Mouse (Mus musculus) neural tube, embryonic 11.5 days (tissue): ENCODE measurements at regions not wholly inside any gene's neighbourhood (a gene's known extent, or its start where the extent isn't known, plus 50 kb on each side); places are given as distances from the start of the nearest gene placed in this dataset.
A peak's percentile ranks its signal among the peaks of the same experiment; 100 is the strongest.

ENCODE experiments used
- ATAC-seq: fragments of 200-750 bp; cut with Nextera tagmentation; 2 replicates; pipeline ENCODE4 v1.8.0; 2017; ENCODE audit warnings: moderate number of reproducible peaks, mild to moderate bottlenecking, moderate TSS enrichment, moderate library complexity; ENCODE audit not compliant: insufficient read depth, low FRiP score, low TSS enrichment
- DNase-seq: peaks from one replicate; pipeline ENCODE4 v3.0.0-alpha.2; 2015; ENCODE audit warnings: low spot score
- H3K27ac ChIP-seq: fragments of 300-500 bp; sonication (generic); 2 replicates; pipeline ENCODE4 v1.5.1; 2014; ENCODE audit warnings: low read depth, mild to moderate bottlenecking, low read length
- H3K27me3 ChIP-seq: fragments of 300-500 bp; sonication (generic); 2 replicates; pipeline ENCODE4 v1.6.1; 2014; ENCODE audit warnings: mild to moderate bottlenecking, low read length, mixed read lengths; ENCODE audit not compliant: control insufficient read depth, insufficient read depth
- H3K36me3 ChIP-seq: fragments of 300-500 bp; sonication (generic); 2 replicates; pipeline ENCODE4 v1.6.1; 2014; ENCODE audit warnings: mild to moderate bottlenecking, low read length, moderate library complexity, mixed read lengths; ENCODE audit not compliant: control insufficient read depth, insufficient read depth
- H3K4me1 ChIP-seq: fragments of 300-500 bp; sonication (generic); 2 replicates; pipeline ENCODE4 v1.6.1; 2014; ENCODE audit warnings: low read length, mixed read lengths; ENCODE audit not compliant: control insufficient read depth, insufficient read depth
- H3K4me2 ChIP-seq: fragments of 300-500 bp; sonication (generic); 2 replicates; pipeline ENCODE4 v1.6.1; 2014; ENCODE audit warnings: low read depth, mild to moderate bottlenecking, moderate library complexity
- H3K4me3 ChIP-seq: fragments of 300-500 bp; sonication (generic); 2 replicates; pipeline ENCODE4 v1.5.1; 2014; ENCODE audit warnings: low read depth, low read length
- H3K9ac ChIP-seq: fragments of 300-500 bp; sonication (generic); 2 replicates; pipeline ENCODE4 v1.6.1; 2014; ENCODE audit warnings: mild to moderate bottlenecking, low read length
- H3K9me3 ChIP-seq: fragments of 300-500 bp; sonication (generic); 2 replicates; pipeline ENCODE4 v1.6.1; 2016; ENCODE audit warnings: low read length; ENCODE audit not compliant: control insufficient read depth
- WGBS: fragments of 180-500 bp; shearing (Covaris S2); extraction: QIAGEN DNeasy Blood & Tissue Kit; methylation state at CpG from one replicate; pipeline ENCODE4 v1.1.7; 2014; 5-methylcytosine and 5-hydroxymethylcytosine counted together

DNA sequence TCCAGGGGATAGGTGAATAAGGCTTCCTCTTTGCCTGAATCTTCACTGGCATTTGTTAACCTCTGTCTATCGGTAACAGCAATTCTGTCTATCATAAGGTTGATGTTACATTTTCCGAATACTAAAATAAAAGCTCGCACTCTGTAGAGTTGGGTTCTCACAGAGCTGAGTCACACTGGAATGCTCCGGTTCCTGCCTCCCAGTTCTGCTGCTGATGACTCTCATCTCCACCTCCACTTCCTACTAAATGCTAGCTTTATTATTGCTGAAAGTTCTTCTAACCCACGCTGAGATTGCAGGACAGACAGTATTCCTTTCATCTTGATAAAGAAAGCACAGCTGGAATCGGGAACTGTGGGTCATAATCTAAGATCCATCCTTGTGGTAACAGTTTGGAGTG is 65.5 kb upstream of the Ssr3 start:
- no peaks in the 10 kb centered on the region for H3K27me3 ChIP-seq
- H3K4me3 ChIP-seq: no peak overlapping the region
- DNase-seq: no peak
- no peak for ATAC-seq
- H3K4me1 ChIP-seq: 0 out of 2 replicates have a peak, but pooled peaks cover 2% of the 10 kb centered on the region
- no peak overlapping the region for H3K27ac ChIP-seq
- no peaks in the 10 kb centered on the region for H3K9me3 ChIP-seq
- no peak overlapping the region for H3K4me2 ChIP-seq
- WGBS: 72% methylated on average over 6 of the region's 6 CpGs
- H3K36me3 ChIP-seq: no peaks in the 10 kb centered on the region
- no peak overlapping the region for H3K9ac ChIP-seq

DNA sequence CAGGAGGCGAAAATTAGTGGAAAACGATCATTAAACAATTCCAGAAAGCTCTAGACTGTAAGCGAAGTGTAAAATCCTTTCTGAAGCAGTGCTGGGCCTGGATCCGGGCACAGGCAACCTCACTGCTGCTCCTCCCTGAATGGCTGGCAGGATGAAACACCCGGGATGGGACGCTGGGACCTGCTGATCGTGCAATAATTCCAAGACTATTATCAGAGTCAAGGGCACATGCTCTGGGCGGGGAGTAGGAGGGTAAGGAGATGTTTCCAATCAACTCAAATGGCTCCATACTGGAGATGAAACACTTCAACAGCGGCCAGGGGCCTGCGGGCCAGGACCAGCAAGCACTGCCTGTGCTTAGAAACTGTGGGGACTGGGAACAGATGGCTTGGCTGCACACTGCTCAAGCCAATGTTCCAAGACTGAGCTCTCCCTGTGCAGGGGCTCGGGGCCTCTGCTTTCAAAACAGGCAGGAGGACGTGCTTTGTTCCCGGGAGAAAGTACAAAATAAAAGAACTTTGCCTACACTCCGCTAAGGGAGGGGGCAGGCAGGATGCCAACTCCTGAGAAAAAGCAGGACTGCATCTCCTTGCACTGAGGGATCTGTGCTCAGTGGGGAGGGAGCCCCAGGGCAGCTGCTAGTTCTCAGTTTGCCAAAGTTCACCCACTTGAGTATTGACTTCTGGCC is 63.3 kb upstream of the Ssr3 start:
- peak; percentile 56 for DNase-seq
- Histone ChIP-seq H3K4me1 (0 out of 2 replicates have a peak, but pooled peaks cover 2% of the 10 kb centered on the region), H3K9ac (no peak overlapping the region; the same call in 1 of the 2 replicates), H3K36me3 (no peaks in the 10 kb centered on the region), H3K27ac (peak overlapping the region; percentile 68), H3K9me3 (no peaks in the 10 kb centered on the region), H3K4me2 (no peak overlapping the region), H3K4me3 (no peak overlapping the region), H3K27me3 (no peaks in the 10 kb centered on the region)
- ATAC-seq: peak; percentile 88
- WGBS: 46% methylated on average over 14 of the region's 14 CpGs

DNA sequence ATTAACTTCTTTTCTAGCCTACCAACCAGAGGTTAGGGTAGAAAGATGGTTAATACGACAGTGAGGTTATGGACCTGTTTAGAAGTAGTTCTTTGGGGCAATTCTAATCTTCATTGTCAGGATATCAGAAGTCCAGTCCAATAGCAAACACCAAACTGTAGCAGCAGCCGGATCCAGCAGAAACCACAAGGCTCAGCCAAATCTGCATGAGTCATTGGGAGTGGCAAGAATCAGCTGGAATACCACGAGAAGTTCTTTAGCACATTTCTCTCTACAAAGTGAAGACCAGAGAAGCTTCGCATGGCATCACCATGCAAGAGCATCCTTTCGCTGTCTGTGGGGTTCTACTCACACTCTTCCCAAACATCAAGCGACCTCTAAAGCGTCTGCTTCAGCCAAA is 61.9 kb upstream of the Ssr3 start:
- Histone ChIP-seq H3K4me3 (no peak overlapping the region), H3K36me3 (no peaks in the 10 kb centered on the region), H3K4me2 (no peak overlapping the region), H3K9me3 (no peaks in the 10 kb centered on the region), H3K4me1 (0 out of 2 replicates have a peak, but pooled peaks cover 2% of the 10 kb centered on the region), H3K27ac (no peak overlapping the region), H3K9ac (no peak overlapping the region), H3K27me3 (no peaks in the 10 kb centered on the region)
- ATAC-seq: no peak
- WGBS: 92% methylated on average over 7 of the region's 7 CpGs
- DNase-seq: no peak

DNA sequence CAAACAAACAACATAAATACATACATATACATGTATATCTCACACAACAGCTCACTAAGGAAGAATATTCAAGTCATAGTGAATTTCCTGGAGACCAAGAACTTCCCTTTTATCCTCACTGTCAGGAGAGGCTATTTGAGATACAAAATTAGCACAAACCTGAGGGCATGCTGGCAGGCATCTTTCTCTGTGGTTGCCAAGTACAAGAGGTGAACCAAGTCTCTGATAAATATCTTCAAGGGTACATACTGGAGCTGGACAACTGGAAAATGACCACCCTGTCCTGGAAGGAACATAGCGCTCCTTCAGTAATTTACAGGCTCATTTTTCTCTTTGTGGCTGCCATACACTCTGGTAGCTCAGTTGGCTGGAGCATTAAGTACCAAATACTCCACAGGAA is 56.8 kb upstream of the Ssr3 start:
- WGBS: 90% methylated on average over 1 of the region's 1 CpGs

DNA sequence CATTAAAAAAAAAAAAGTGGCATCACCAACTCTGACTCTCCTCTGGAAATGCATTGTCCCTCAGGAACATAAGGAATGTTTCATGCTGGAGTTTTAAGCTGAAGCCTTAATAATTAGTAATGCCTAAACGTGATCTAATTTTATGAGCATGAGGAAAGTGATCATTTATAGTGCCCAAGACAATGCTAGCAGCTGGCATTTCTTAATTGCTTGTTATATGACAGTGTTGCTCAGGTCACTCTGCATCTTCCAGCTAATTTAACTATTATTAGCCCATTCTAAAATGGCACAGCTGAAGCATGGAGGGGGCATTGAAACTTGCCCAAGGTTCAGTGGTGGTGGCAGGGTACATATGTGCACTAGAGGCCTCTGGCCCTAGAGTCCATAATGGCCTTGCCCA is 51.3 kb upstream of the Ssr3 start:
- no peaks in the 10 kb centered on the region for H3K36me3 ChIP-seq
- ATAC-seq (no peak), DNase-seq (no peak)
- no peak overlapping the region for H3K27ac ChIP-seq
- no peak overlapping the region for H3K9ac ChIP-seq
- no peak overlapping the region for H3K4me2 ChIP-seq
- no peaks in the 10 kb centered on the region for H3K9me3 ChIP-seq
- 70% methylated on average over 1 of the region's 1 CpGs for WGBS
- H3K27me3 ChIP-seq: no peaks in the 10 kb centered on the region
- H3K4me1 ChIP-seq: peaks cover 5% of the 10 kb centered on the region; the same call in 1 of the 2 replicates
- no peak overlapping the region for H3K4me3 ChIP-seq

More for the DNA sequence above, 56.8 kb upstream of the Ssr3 start:
- no peak overlapping the region for H3K4me2 ChIP-seq
- H3K9ac ChIP-seq: no peak overlapping the region
- DNase-seq (no peak), ATAC-seq (no peak)
- H3K4me1 ChIP-seq: no peaks in the 10 kb centered on the region
- H3K36me3 ChIP-seq: no peaks in the 10 kb centered on the region
- no peak overlapping the region for H3K27ac ChIP-seq
- no peak overlapping the region for H3K4me3 ChIP-seq
- no peaks in the 10 kb centered on the region for H3K9me3 ChIP-seq
- no peaks in the 10 kb centered on the region for H3K27me3 ChIP-seq

DNA sequence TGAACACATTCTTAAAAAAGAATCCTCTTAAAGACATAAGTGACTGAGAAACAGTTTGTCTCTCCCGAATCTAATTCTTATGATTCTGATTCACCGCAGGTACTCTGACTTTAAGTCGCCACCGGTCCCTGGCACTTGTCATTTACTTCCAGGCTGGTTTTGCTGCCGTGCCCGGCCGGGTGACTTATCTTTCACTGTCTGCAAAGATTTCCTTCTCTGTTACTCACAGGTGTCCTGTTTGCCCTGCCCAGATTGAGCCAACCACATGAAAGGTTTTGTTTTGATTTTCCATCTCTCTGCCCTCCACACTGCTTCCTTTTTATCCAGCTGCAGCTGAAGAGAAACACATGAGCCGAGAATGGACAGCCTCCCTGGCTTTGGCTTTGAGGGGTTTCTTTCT is 50.5 kb upstream of the Ssr3 start:
- Histone ChIP-seq H3K27ac (no peak overlapping the region), H3K36me3 (no peaks in the 10 kb centered on the region), H3K27me3 (no peaks in the 10 kb centered on the region), H3K4me2 (no peak overlapping the region), H3K9me3 (no peaks in the 10 kb centered on the region), H3K4me3 (no peak overlapping the region), H3K9ac (no peak overlapping the region), H3K4me1 (peaks cover 5% of the 10 kb centered on the region; the same call in 1 of the 2 replicates)
- ATAC-seq (no peak), DNase-seq (no peak)
- WGBS: 70% methylated on average over 8 of the region's 8 CpGs

DNA sequence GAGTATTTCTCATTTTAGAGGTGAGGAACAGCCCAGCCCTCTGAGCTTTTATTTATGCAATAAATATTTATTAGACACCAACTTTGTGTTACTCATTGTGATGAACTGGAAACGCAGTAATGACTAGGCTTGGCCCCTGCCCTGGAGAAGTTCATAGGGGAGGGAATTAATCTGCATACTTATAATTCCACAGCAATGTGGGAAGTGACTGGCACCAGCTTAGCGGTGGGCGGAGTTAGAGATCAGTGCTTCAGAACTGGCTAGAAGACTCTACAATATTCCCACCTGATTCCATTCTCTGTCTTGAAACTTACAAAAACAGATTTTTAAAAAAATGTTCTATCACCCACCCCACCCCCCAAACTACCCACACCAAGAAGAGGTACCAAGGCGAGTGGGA is 49.8 kb upstream of the Ssr3 start:
- Histone ChIP-seq H3K27ac (no peak overlapping the region), H3K9ac (no peak overlapping the region), H3K4me1 (peaks cover 5% of the 10 kb centered on the region; the same call in 1 of the 2 replicates), H3K4me2 (no peak overlapping the region), H3K27me3 (no peaks in the 10 kb centered on the region), H3K4me3 (no peak overlapping the region), H3K36me3 (no peaks in the 10 kb centered on the region), H3K9me3 (no peaks in the 10 kb centered on the region)
- 78% methylated on average over 4 of the region's 4 CpGs for WGBS
- DNase-seq (no peak), ATAC-seq (no peak)
